Mouse (Mus musculus) hindbrain, embryonic 15.5 days (tissue): Measurements from ENCODE around the gene Psen1. TPM values are rescaled to one million over a fixed set of nuclear protein-coding genes. Genes with fewer than 3 reads are reported as not detected.

Source experiments
- ATAC-seq: fragments of 200-750 bp; cut with Nextera tagmentation; 2 replicates; pipeline ENCODE4 v1.8.0; 2017; ENCODE audit warnings: low read depth, moderate number of reproducible peaks, moderate TSS enrichment; ENCODE audit not compliant: low FRiP score
- H3K27ac ChIP-seq: fragments of 300-500 bp; sonication (generic); replicated peaks from 2 replicates; pipeline ENCODE4 v1.5.1; 2015; ENCODE audit warnings: mild to moderate bottlenecking, inconsistent platforms
- H3K27me3 ChIP-seq: fragments of 300-500 bp; sonication (generic); 2 replicates; pipeline ENCODE4 v1.6.1; 2015; ENCODE audit warnings: control low read depth, inconsistent platforms
- H3K36me3 ChIP-seq: fragments of 300-500 bp; sonication (generic); 2 replicates; pipeline ENCODE4 v1.6.1; 2015; ENCODE audit warnings: control low read depth, inconsistent platforms
- H3K4me1 ChIP-seq: fragments of 300-500 bp; sonication (generic); replicated peaks from 2 replicates; pipeline ENCODE4 v1.6.1; 2015; ENCODE audit warnings: control low read depth, inconsistent platforms
- H3K4me2 ChIP-seq: fragments of 300-500 bp; sonication (generic); 2 replicates; pipeline ENCODE4 v1.6.1; 2015; ENCODE audit warnings: moderate library complexity, mild to moderate bottlenecking, inconsistent platforms
- H3K4me3 ChIP-seq: fragments of 300-500 bp; sonication (generic); 2 replicates; pipeline ENCODE4 v1.5.1; 2015; ENCODE audit warnings: mild to moderate bottlenecking, inconsistent platforms
- H3K9ac ChIP-seq: fragments of 300-500 bp; sonication (generic); 2 replicates; pipeline ENCODE4 v1.6.1; 2015; ENCODE audit warnings: inconsistent platforms
- H3K9me3 ChIP-seq: fragments of 300-500 bp; sonication (generic); 2 replicates; pipeline ENCODE4 v1.6.1; 2016; ENCODE audit warnings: control low read depth, inconsistent platforms
- WGBS: fragments of 180-500 bp; shearing (Covaris S2); methylation state at CpG from one replicate; pipeline ENCODE4 v1.1.7; 2015; 5-methylcytosine and 5-hydroxymethylcytosine counted together
- polyA plus RNA-seq: library from polyadenylated mRNA; unstranded; fragments of >200 nt; fragmentation: Nextera tagmentation; extraction: Ambion mirVana; gene quantifications from 2 replicates; pipeline ENCODE4 v1.2.1, GENCODE M21; 2015

Psen1 gene
- 66.3 and 71.4 TPM in 2 replicates for polyA plus RNA-seq

- H3K4me3 ChIP-seq, result peak within 1 kb of the TSS; percentile 81
- H3K9ac ChIP-seq, result peak within 1 kb of the TSS; percentile 72
- peak within 1 kb of the TSS; percentile 65 for H3K4me2 ChIP-seq
- H3K4me1 ChIP-seq, result peaks cover 27% of the 10 kb centered on the region
- H3K36me3 ChIP-seq, result no peaks in the 10 kb centered on the region
- no peaks in the 10 kb centered on the region for H3K9me3 ChIP-seq
- under 1% methylated on average over 38 of the region's 38 CpGs for WGBS
- H3K27me3 ChIP-seq, result no peaks in the 10 kb centered on the region
- peak within 1 kb of the TSS; percentile 89 for H3K27ac ChIP-seq
- ATAC-seq, result peak; percentile 99
These were observed at the start of gene Psen1 for GRCm38 (mm10) chr12:83687934-83688315. Psen1 (plus strand) TSS chr12:83688152.

GRCm38 (mm10) chr12:83641233-83641632, 46.7 kb upstream of the Psen1 start:
- Histone ChIP-seq H3K36me3 (peaks cover 49% of the 10 kb centered on the region), H3K4me2 (no peak overlapping the region), H3K4me3 (no peak overlapping the region), H3K27ac (no peak overlapping the region), H3K9ac (no peak overlapping the region), H3K27me3 (no peaks in the 10 kb centered on the region), H3K9me3 (no peaks in the 10 kb centered on the region), H3K4me1 (no peaks in the 10 kb centered on the region)
- 96% methylated on average over 2 of the region's 2 CpGs for WGBS
- no peak for ATAC-seq

GRCm38 (mm10) chr12:83643116-83643515, 44.8 kb upstream of the Psen1 start:
- H3K4me1 ChIP-seq, result no peaks in the 10 kb centered on the region
- H3K27ac ChIP-seq, result no peak overlapping the region
- no peak overlapping the region for H3K4me3 ChIP-seq
- no peaks in the 10 kb centered on the region for H3K9me3 ChIP-seq
- H3K36me3 ChIP-seq, result peaks cover 48% of the 10 kb centered on the region
- no peaks in the 10 kb centered on the region for H3K27me3 ChIP-seq
- ATAC-seq, result no peak
- no peak overlapping the region for H3K9ac ChIP-seq
- no peak overlapping the region for H3K4me2 ChIP-seq
- 93% methylated on average over 1 of the region's 1 CpGs for WGBS

- H3K4me3 ChIP-seq, result no peak overlapping the region
- no peak for ATAC-seq
- no peak overlapping the region for H3K27ac ChIP-seq
- no peak overlapping the region for H3K4me2 ChIP-seq
- H3K4me1 ChIP-seq, result no peaks in the 10 kb centered on the region
- no peaks in the 10 kb centered on the region for H3K27me3 ChIP-seq
- H3K9me3 ChIP-seq, result no peaks in the 10 kb centered on the region
- 93% methylated on average over 3 of the region's 3 CpGs for WGBS
- peaks cover 43% of the 10 kb centered on the region for H3K36me3 ChIP-seq
- H3K9ac ChIP-seq, result no peak overlapping the region
These were observed 37.6 kb upstream of the Psen1 start for GRCm38 (mm10) chr12:83650346-83650745.

DNA sequence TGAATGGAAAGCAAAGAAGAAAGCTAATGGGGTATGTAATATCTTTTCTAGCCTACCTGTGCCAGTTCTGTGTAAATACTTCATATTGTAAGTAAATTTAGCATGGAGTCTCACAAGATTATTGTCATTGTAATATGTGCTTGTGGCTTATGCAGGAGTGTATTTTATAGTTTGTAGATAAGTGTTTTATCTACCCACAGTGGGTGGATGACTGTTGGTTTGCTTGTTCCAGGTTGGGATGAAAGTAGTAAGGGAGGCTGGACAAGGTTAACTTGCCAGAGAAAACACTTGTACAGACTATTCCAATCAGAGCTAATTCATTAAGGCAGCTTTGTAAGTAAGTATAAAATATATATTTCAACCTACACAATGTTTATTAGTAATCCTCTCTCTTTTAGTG, 36.5 kb upstream of the Psen1 start:
- H3K27me3 ChIP-seq, result no peaks in the 10 kb centered on the region
- no peak overlapping the region for H3K27ac ChIP-seq
- H3K4me3 ChIP-seq, result no peak overlapping the region
- no peaks in the 10 kb centered on the region for H3K4me1 ChIP-seq
- H3K4me2 ChIP-seq, result no peak overlapping the region
- peaks cover 41% of the 10 kb centered on the region for H3K36me3 ChIP-seq
- no peaks in the 10 kb centered on the region for H3K9me3 ChIP-seq
- no peak for ATAC-seq
- no peak overlapping the region for H3K9ac ChIP-seq

DNA sequence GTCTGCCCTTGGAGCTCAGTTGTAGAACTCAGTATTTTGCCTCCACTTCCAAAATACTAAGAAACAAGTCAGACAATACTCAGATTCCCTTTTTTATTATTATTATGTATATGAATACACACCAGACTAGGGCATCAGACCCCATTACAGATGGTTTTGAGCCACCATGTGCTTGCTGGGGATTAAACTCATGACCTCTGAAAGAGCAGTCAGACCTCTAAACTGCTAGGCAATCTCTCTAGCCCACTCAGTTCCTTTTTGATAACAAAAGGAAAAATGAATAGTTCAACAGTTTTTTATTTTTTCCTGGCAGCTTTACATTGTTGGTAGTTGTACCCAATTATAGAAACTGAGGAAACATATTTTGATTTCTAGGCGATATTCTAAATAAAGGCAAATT, 2.5 kb upstream of the Psen1 start:
- ATAC-seq, result no peak
- Histone ChIP-seq H3K4me1 (peaks cover 17% of the 10 kb centered on the region), H3K36me3 (peaks cover 16% of the 10 kb centered on the region), H3K27me3 (no peaks in the 10 kb centered on the region), H3K9me3 (no peaks in the 10 kb centered on the region), H3K27ac (no peak overlapping the region), H3K4me2 (no peak overlapping the region), H3K9ac (no peak overlapping the region), H3K4me3 (no peak overlapping the region)
- WGBS, result 96% methylated on average over 1 of the region's 1 CpGs

- Histone ChIP-seq H3K36me3 (peaks cover 7% of the 10 kb centered on the region), H3K4me3 (no peak overlapping the region), H3K27me3 (no peaks in the 10 kb centered on the region), H3K4me1 (peaks cover 27% of the 10 kb centered on the region), H3K9ac (no peak overlapping the region), H3K4me2 (no peak overlapping the region), H3K27ac (0 out of 2 replicates have a peak overlapping the region, but pooled peaks have one; percentile 89), H3K9me3 (no peaks in the 10 kb centered on the region)
- 90% methylated on average over 9 of the region's 9 CpGs for WGBS
- no peak for ATAC-seq
These were observed 1.2 kb upstream of the Psen1 start for GRCm38 (mm10) chr12:83686575-83687350.

GRCm38 (mm10) chr12:83688316-83689086, 549 bp downstream of the Psen1 start:
- Histone ChIP-seq H3K27ac (peak overlapping the region; percentile 89), H3K9me3 (no peaks in the 10 kb centered on the region), H3K4me3 (peak overlapping the region; percentile 81), H3K4me2 (peak overlapping the region; percentile 65), H3K4me1 (peaks cover 27% of the 10 kb centered on the region), H3K27me3 (no peaks in the 10 kb centered on the region), H3K36me3 (no peaks in the 10 kb centered on the region), H3K9ac (peak overlapping the region; percentile 72)
- WGBS, result under 1% methylated on average over 48 of the region's 49 CpGs
- peak; percentile 92 for ATAC-seq

DNA sequence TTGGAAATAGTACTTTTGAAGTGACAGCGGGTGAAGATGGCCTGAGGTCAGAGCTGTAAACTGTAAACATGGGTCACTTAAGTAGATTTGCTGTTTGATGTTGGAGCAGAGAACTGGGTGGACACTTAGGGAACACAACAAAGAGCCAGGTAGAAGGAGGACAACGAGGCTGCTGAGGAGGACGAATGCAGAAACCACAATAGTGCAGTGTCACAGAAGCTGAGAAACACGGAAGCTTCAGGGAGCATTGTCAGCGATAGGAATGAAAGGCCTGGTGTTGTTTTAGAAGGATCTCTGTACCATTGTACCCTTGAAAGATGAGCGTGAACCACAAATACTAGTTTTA, 1.1 kb downstream of the Psen1 start:
- Histone ChIP-seq H3K27me3 (no peaks in the 10 kb centered on the region), H3K4me2 (peak overlapping the region; percentile 65), H3K9me3 (no peaks in the 10 kb centered on the region), H3K9ac (peak overlapping the region; percentile 72), H3K4me3 (peak overlapping the region; percentile 81), H3K27ac (peak overlapping the region; percentile 89), H3K4me1 (peaks cover 27% of the 10 kb centered on the region), H3K36me3 (no peaks in the 10 kb centered on the region)
- 27% methylated on average over 6 of the region's 6 CpGs for WGBS
- ATAC-seq, result no peak

GRCm38 (mm10) chr12:83694011-83694410, 6.1 kb downstream of the Psen1 start:
- peaks cover 24% of the 10 kb centered on the region for H3K4me1 ChIP-seq
- no peak overlapping the region for H3K9ac ChIP-seq
- H3K4me3 ChIP-seq, result no peak overlapping the region
- H3K36me3 ChIP-seq, result no peaks in the 10 kb centered on the region
- no peaks in the 10 kb centered on the region for H3K9me3 ChIP-seq
- WGBS, result 87% methylated on average over 5 of the region's 5 CpGs
- no peak for ATAC-seq
- H3K4me2 ChIP-seq, result no peak overlapping the region
- no peak overlapping the region for H3K27ac ChIP-seq
- H3K27me3 ChIP-seq, result no peaks in the 10 kb centered on the region

DNA sequence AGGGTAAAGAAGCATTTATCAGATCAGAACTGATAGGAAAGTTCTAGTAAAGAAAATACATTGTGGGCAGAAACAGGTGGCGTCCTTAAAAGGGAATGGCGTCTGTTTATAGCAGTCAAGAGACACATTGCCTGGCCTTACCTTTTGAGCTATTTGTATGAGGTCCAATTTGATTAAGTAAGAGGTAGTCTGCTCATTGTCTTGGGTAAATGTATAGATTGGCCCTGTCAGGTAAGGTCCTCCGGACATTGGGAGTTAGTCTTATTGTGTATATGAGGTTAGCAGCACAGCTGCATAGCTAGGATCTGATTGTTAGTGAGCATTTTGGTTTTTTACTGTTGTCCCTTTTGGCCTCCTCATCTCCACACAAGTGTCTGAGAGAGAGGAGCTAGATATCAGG, 6.7 kb downstream of the Psen1 start:
- Histone ChIP-seq H3K27ac (no peak overlapping the region), H3K4me3 (no peak overlapping the region), H3K4me1 (peaks cover 17% of the 10 kb centered on the region), H3K9ac (no peak overlapping the region), H3K27me3 (no peaks in the 10 kb centered on the region), H3K4me2 (no peak overlapping the region), H3K9me3 (no peaks in the 10 kb centered on the region), H3K36me3 (no peaks in the 10 kb centered on the region)
- WGBS, result 84% methylated on average over 3 of the region's 3 CpGs
- ATAC-seq, result no peak

GRCm38 (mm10) chr12:83698637-83699036, 10.7 kb downstream of the Psen1 start:
- H3K4me2 ChIP-seq, result no peak overlapping the region
- no peaks in the 10 kb centered on the region for H3K4me1 ChIP-seq
- peaks cover 17% of the 10 kb centered on the region for H3K36me3 ChIP-seq
- no peaks in the 10 kb centered on the region for H3K27me3 ChIP-seq
- no peak overlapping the region for H3K4me3 ChIP-seq
- no peak overlapping the region for H3K9ac ChIP-seq
- no peak for ATAC-seq
- no peak overlapping the region for H3K27ac ChIP-seq
- WGBS, result 90% methylated on average over 4 of the region's 4 CpGs
- H3K9me3 ChIP-seq, result no peaks in the 10 kb centered on the region
